Mouse (Mus musculus): ENCODE results near the gene Cradd.

The Cradd gene

GRCm38 (mm10) chr10:95207423-95207822 is 116.5 kb downstream of the Cradd start:
- no peak for DNase-seq (ENCODE audit: low read depth, low spot score)

- no peak for DNase-seq (ENCODE audit: low read depth, low spot score)
Observed at GRCm38 (mm10) chr10:95201514-95201913, 122.4 kb downstream of the Cradd start.

GRCm38 (mm10) chr10:95200323-95200722 is 123.6 kb downstream of the Cradd start:
- peak; percentile 82 for DNase-seq (ENCODE audit: low read depth, low spot score)

GRCm38 (mm10) chr10:95199541-95200269 is 124.2 kb downstream of the Cradd start:
- DNase-seq (ENCODE audit: low read depth, low spot score), result no peak

- DNase-seq (ENCODE audit: low read depth, low spot score), result no peak
Observed at GRCm38 (mm10) chr10:95197377-95197776, 126.6 kb downstream of the Cradd start.

GRCm38 (mm10) chr10:95195719-95196118 is 128.2 kb downstream of the Cradd start:
- DNase-seq (ENCODE audit: low read depth, low spot score), result no peak

GRCm38 (mm10) chr10:95194776-95195175 is 129.2 kb downstream of the Cradd start:
- DNase-seq (ENCODE audit: low read depth, low spot score), result no peak

GRCm38 (mm10) chr10:95193875-95194281 is 130.1 kb downstream of the Cradd start:
- no peak for DNase-seq (ENCODE audit: low read depth, low spot score)

- peak; percentile 62 for DNase-seq (ENCODE audit: low read depth, low spot score)
Observed at GRCm38 (mm10) chr10:95191881-95192280, 132.1 kb downstream of the Cradd start.

- no peak for DNase-seq (ENCODE audit: low read depth, low spot score)
Observed at GRCm38 (mm10) chr10:95191151-95191655, 132.7 kb downstream of the Cradd start.

GRCm38 (mm10) chr10:95189550-95190211 is 134.3 kb downstream of the Cradd start:
- DNase-seq (ENCODE audit: low read depth, low spot score), result no peak

- DNase-seq (ENCODE audit: low read depth, low spot score), result no peak
Observed at GRCm38 (mm10) chr10:95184210-95184609, 139.7 kb downstream of the Cradd start.

GRCm38 (mm10) chr10:95183051-95183450 is 140.9 kb downstream of the Cradd start:
- DNase-seq (ENCODE audit: low read depth, low spot score), result peak; percentile 87

- DNase-seq (ENCODE audit: low read depth, low spot score), result no peak
Observed at GRCm38 (mm10) chr10:95182405-95182804, 141.5 kb downstream of the Cradd start.

- DNase-seq (ENCODE audit: low read depth, low spot score), result peak; percentile 47
Observed at GRCm38 (mm10) chr10:95181553-95181952, 142.4 kb downstream of the Cradd start.

GRCm38 (mm10) chr10:95180900-95181299 is 143.0 kb downstream of the Cradd start:
- DNase-seq (ENCODE audit: low read depth, low spot score), result no peak

- DNase-seq (ENCODE audit: low read depth, low spot score), result no peak
Observed at GRCm38 (mm10) chr10:95180177-95180576, 143.8 kb downstream of the Cradd start.

GRCm38 (mm10) chr10:95178785-95179184 is 145.1 kb downstream of the Cradd start:
- DNase-seq (ENCODE audit: low read depth, low spot score), result no peak

- no peak for DNase-seq (ENCODE audit: low read depth, low spot score)
Observed at GRCm38 (mm10) chr10:95175423-95176120, 148.4 kb downstream of the Cradd start.

- no peak for DNase-seq (ENCODE audit: low read depth, low spot score)
Observed at GRCm38 (mm10) chr10:95174260-95174659, 149.7 kb downstream of the Cradd start.

GRCm38 (mm10) chr10:95170721-95171354 is 153.1 kb downstream of the Cradd start:
- no peak for DNase-seq (ENCODE audit: low read depth, low spot score)

GRCm38 (mm10) chr10:95164949-95165348 is 159.0 kb downstream of the Cradd start:
- DNase-seq (ENCODE audit: low read depth, low spot score), result no peak
